Mouse (Mus musculus): Measurements from ENCODE around the gene Pfn3. TPM values are rescaled to one million over a fixed set of nuclear protein-coding genes. Genes with fewer than 3 reads are reported as not detected.

Gene Pfn3
- total RNA-seq, 2 experiments from 2014 or later = not detected

GRCm38 (mm10) chr13:55400039-55400346 lies 15.0 kb downstream of the Pfn3 start:
- no peak for DNase-seq (ENCODE audit: low spot score)

DNA sequence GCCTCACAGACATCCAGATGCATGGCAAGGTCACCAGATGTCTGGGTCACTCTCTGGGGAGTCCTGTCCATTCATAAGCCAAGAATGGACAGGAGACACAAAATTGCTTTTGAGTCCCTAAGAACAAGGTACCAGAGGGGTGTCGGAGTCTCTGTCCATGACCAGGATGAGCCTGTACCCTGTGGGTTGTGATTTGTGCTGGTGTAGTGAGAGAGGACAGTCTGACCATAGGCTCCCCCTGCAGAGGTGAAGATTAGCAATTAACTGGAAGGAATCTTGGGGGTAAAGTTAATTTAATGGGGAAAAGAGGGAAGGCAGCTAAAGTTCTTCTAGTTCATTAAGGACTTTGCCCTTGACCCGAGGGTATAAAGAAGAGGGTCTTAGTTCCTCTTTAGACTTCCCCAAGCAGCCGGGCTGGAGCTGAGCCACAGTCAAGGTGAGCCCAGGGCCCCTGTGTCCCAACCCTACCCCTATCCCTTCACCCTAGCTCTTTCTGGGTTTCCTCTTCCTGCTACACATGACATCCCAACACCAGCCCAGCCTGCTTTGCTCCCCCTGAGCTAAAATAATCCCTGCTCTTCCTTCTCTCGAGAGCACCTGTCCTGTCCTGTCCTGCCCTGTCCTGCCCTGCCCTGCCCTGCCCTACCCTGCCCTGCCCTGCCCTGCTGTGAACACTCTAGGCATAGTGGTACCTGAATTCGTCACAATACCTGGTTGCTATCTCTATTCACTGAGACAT lies 15.6 kb downstream of the Pfn3 start:
- DNase-seq (ENCODE audit: low spot score) = no peak

- no peak for DNase-seq (ENCODE audit: low spot score)
Measured at GRCm38 (mm10) chr13:55398088-55398487, 16.9 kb downstream of the Pfn3 start, which contains the start of gene Slc34a1. Gene Slc34a1 (plus strand): TSS chr13:55398187.

- no peak for DNase-seq (ENCODE audit: low spot score)
Measured at GRCm38 (mm10) chr13:55392933-55393332, 22.1 kb downstream of the Pfn3 start.

DNA sequence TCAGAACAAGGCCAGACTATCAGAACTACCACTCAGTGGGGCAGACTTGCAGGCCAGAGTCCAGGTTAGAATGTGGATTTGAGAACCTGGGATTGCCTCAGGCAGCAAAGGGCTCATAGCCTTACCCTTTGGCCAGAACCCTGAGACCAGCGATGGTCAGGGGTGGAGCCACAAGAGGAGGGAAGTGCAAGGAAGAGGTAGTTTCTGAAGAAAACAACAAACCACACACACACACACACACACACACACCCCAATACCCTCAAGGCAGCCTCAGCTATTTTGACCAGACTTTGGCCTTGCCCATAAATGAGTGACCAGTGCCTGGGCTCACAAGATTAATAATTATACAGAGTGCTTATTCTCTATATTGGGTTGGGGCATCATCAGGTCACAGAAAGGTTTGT lies 23.4 kb downstream of the Pfn3 start:
- no peak for DNase-seq (ENCODE audit: low spot score)

- DNase-seq (ENCODE audit: low spot score) = no peak
Measured at GRCm38 (mm10) chr13:55390644-55391043, 24.4 kb downstream of the Pfn3 start.

GRCm38 (mm10) chr13:55381790-55382189 lies 33.2 kb downstream of the Pfn3 start:
- no peak for DNase-seq (ENCODE audit: low spot score)

DNA sequence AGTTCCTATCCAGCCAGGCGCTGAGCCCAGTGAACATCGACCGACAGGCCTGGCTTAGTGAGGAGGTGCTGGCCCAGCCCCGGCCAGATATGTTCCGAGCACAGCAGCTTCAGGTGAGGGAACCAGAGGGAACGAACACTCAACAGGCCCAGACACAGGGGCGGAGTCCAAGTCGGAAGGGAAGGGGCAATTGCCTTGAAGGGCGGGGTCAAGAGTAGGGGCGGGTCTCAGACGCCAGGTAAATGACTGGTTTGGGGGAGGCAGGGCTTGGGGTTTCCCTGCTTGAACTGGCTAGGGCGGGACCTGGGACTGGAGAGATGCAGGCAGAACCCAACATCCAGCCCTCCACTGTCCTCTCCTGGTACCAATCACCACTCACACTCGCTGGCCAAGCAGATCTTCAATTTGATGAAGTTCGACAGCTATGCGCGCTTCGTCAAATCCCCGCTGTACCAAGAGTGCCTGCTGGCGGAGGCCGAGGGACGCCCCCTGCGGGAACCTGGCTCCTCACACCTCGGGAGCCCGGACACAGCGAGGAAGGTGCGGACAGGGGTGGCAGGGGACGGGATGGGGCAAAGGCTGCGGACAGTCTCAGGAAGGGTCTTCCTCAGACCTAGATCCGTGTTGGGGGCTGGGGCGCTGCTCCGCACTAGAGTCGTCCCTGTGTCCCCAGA lies 36.0 kb downstream of the Pfn3 start:
- no peak for DNase-seq (ENCODE audit: low spot score)

DNA sequence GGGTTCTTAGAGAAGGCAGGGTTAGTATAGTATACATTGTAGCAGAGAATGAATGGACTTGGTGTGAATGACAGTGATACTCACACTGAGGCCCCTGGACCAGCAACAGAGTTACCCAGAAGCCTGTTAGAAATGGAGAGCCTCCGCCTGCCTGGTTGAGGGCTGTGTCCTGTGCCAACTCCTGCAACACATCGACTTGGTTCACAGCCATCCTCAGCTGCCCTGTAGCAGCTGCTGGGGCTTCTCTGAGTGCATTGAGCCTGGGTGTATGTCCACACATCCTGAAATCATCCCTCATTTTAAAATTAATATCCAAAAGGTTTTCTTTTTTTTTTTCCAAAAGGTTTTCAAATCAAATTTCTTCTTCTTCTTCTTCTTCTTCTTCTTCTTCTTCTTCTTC lies 39.2 kb downstream of the Pfn3 start:
- no peak for DNase-seq (ENCODE audit: low spot score)

- DNase-seq (ENCODE audit: low spot score) = no peak
Measured at GRCm38 (mm10) chr13:55374206-55374924, 40.7 kb downstream of the Pfn3 start.

DNA sequence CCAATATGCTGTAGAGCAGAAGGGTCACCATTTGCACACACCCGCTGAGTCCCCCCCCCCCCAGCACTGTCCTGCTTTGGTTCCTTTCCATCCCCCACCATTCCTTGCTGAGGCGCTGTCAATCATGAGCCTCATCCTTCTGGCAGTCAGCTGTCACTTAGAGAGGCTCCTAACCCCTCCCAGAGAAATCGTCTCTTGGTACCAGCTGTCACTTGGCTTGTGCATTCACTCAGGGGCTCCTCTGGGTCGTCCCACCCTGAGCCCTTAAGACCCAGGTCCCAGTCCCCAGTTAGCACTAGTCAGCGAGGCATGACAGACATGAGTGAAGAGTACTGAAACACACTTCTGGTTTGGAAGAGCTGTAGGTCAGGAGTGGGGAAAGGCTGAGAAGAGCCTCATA lies 43.3 kb downstream of the Pfn3 start:
- DNase-seq (ENCODE audit: low spot score) = no peak

GRCm38 (mm10) chr13:55371007-55371681 lies 43.9 kb downstream of the Pfn3 start:
- DNase-seq (ENCODE audit: low spot score) = peak; percentile 39

DNA sequence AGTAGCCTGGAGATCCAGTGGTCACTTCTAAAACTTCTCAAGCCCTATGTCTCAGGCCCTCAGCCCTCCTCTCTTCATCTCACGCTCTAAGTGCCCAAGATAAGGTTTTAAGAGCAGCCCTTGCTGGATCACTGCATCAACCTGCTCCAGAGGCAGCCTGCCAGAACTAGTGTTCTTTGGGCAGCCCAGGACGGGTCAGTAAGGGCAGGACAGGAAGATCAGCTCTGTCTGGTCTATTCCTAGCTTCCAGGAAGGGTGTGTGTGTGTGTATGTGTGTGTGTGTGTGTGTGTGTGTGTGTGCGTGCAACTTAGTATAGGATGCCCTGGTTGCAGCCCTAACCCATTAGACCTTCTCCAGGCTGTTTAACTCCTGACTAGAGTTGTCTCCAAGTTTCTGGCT lies 44.8 kb downstream of the Pfn3 start:
- DNase-seq (ENCODE audit: low spot score) = no peak

GRCm38 (mm10) chr13:55369531-55370114 lies 45.4 kb downstream of the Pfn3 start, which contains the start of gene Rgs14:
Gene Rgs14 (plus strand): TSS chr13:55369732.
- no peak for DNase-seq (ENCODE audit: low spot score)

- DNase-seq (ENCODE audit: low spot score) = no peak
Measured at GRCm38 (mm10) chr13:55368401-55368800, 46.6 kb downstream of the Pfn3 start.

Small RNA genes lying within 50 kb of the gene (microRNA-seq; reads per million reads assigned to microRNA genes)
- gene Mir6943 = 1.7 reads per million

Other genes with a start within 250 kb of the Pfn3 start
- gene Nsd1, start 205.4 kb downstream of the Pfn3 start, total RNA-seq (2021) = 10 to 100 TPM; 40.0 to 47.1 TPM
- gene Prelid1, start 94.7 kb downstream of the Pfn3 start, total RNA-seq (2021) = 10 to 100 TPM; 14.9 to 18.1 TPM
- 10 to 100 TPM; 31.7 to 32.3 TPM for gene Rab24, start 93.3 kb downstream of the Pfn3 start, total RNA-seq (2021)
- gene Mxd3, start 85.4 kb downstream of the Pfn3 start, total RNA-seq (2021) = not detected
- 10 to 100 TPM; 33.0 to 38.9 TPM for gene Lman2, start 52.4 kb downstream of the Pfn3 start, total RNA-seq (2021)
- under 1 TPM; 0.24 to 0.43 TPM for gene Rgs14, start 45.5 kb downstream of the Pfn3 start, total RNA-seq (2021)
- gene Slc34a1, start 17.0 kb downstream of the Pfn3 start, total RNA-seq (2021) = under 1 TPM in 1 of 2 experiments, not detected in 1; 0.66 TPM
- under 1 TPM in 1 of 2 experiments, not detected in 1; 0.12 TPM for gene F12, start 11.6 kb upstream of the Pfn3 start, total RNA-seq (2021)
- 10 to 100 TPM in 1 of 2 experiments, 1 to 10 TPM in 1; 8.6 to 10.4 TPM for gene Grk6, start 29.8 kb upstream of the Pfn3 start, total RNA-seq (2021)
- under 1 TPM in 1 of 2 experiments, not detected in 1; 0.21 TPM for gene Prr7, start 49.0 kb upstream of the Pfn3 start, total RNA-seq (2021)
- 1 to 10 TPM; 4.0 to 6.2 TPM for gene Dbn1, start 72.9 kb upstream of the Pfn3 start, total RNA-seq (2021)
- gene Pdlim7, start 98.4 kb upstream of the Pfn3 start, total RNA-seq (2021) = 100 to 1,000 TPM; 450 to 533 TPM
- gene Dok3, start 114.1 kb upstream of the Pfn3 start, total RNA-seq (2021) = 1 to 10 TPM in 1 of 2 experiments, under 1 TPM in 1; 0.93 to 1.0 TPM
- 10 to 100 TPM in 1 of 2 experiments, 1 to 10 TPM in 1; 9.1 to 12.0 TPM for gene Ddx41, start 121.4 kb upstream of the Pfn3 start, total RNA-seq (2021)
- gene Fam193b, start 155.9 kb upstream of the Pfn3 start, total RNA-seq (2021) = 10 to 100 TPM in 1 of 2 experiments, 1 to 10 TPM in 1; 9.6 to 10.1 TPM
- 10 to 100 TPM; 46.0 to 59.5 TPM for gene Tmed9, start 158.5 kb upstream of the Pfn3 start, total RNA-seq (2021)
- 1 to 10 TPM; 4.7 to 6.8 TPM for gene B4galt7, start 184.7 kb upstream of the Pfn3 start, total RNA-seq (2021)
- gene Caml, start 207.8 kb upstream of the Pfn3 start, total RNA-seq (2021) = 1 to 10 TPM; 8.1 to 9.2 TPM
- 10 to 100 TPM; 23.1 to 23.7 TPM for gene Ddx46, start 219.8 kb upstream of the Pfn3 start, total RNA-seq (2021)